Mouse (Mus musculus): ENCODE results near the gene Tenm3.

DNA sequence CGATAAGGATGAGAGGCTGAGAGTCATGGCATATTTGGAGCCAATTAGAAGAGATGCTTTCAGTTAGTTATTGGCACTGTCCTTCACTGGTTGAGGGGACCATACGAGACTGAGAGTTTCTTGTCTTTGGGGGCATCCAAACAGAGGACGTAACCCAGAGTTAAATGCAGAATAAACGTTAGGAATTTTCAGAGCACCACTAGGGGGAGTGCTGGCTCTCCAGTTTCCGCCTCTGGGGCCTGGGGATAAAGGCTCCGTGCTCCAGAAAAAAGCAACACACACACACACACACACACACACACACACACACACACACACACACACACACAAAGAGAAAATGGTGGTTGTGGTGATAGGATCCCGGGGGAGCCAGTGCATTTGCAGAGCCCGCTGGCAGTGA lies 636.8 kb downstream of the Tenm3 start:
- no peak for TF ChIP-seq EP300 (IDR thresholded peaks at IDR 0.05; ENCODE audit: low read depth)
- TF ChIP-seq CTCF (IDR thresholded peaks at IDR 0.05; ENCODE audit: low read depth): no peak

All from liver, postnatal 0 days (tissue).